Mouse (Mus musculus) lung, postnatal 4 days (tissue): Measurements from ENCODE around the gene Prpmp5.
"Not testable (repeated sequence)": the region's sequence is repeated elsewhere in the genome, so short reads cannot be mapped to it uniquely, and the experiment has no call there.

Source experiments
- DNase-seq, 2 experiments: peaks; one replicate each; pipeline ENCODE4 v3.0.0; 2021

The Prpmp5 gene

DNA sequence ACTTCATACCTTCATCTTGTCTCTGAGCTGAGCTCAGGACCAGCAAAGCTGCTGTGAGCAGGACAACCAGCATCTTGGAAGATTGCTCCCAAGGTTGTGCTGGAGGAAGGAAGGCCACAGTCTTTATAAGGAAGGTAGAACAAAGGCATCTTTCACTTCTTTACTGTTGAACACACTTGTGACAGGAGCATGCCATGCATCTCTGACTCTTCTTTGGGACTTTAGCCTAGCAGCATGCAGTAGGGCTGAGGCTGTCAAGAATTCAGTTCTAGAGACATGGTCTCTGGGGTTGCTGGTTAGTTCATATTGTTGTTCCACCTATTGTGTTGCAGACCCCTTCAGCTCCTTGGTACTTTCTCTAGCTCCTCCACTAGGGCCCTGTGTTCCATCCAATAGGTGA is at the start of gene Prpmp5:
TSS of gene Prpmp5 (minus strand) at position 101 of the 400 bp plus-strand sequence.
- not testable (repeated sequence) for DNase-seq

DNA sequence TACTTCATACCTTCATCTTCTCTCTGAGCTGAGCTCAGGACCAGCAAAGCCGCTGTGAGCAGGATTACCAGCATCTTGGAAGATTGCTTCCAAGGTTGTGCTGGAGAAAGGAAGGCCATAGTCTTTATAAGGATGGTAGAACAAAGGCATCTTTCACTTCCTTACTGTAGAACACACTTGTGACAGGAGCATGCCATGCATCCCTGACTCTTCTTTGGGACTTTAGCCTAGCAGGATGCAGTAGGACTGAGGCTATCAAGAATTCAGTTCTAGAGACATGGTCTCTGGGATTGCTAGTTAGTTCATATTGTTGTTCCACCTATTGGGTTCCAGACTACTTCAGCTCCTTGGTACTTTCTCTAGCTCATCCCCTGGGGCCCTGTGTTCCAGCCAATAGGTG is 49.5 kb upstream of the Prpmp5 start, which contains the start of gene Gm8882:
TSS of gene Gm8882 (minus strand) at position 101 of the 400 bp plus-strand sequence.
- DNase-seq = not testable (repeated sequence)
